In the genomic region with DNA sequence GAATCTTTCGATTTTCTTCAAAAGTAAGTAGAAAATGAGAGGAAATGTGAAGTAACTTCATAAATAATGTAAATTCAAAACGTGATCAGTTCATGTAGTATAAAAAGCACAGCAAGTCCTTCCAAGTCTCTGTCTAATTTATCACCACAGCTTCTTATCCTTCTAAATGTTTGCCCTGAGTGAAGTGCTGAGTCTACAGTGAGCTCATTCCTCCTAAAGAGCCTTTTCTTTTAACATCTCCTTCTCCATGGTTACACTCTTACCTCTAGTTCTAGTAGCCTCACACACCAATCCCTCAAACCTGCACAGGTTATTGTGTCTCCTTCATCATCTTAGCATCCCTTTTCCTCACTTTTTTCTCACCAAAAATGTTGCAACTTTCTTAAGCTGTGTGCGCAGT, we compare ENCODE assay signal across 33 mouse cellular contexts.
"Had no signal": no experiment of that assay in that cellular context is flagged by ENCODE, and none has a peak within 500 bp of the region (broad histone marks: within the 10 kb centered on the region; RNA-seq: fewer than 3 reads in every experiment).

No protein-coding gene starts in this region.

- DNase-seq: heart, adult 2 months; heart, postnatal 14 days; heart, postnatal 36 days; heart, postnatal 4 days; kidney, adult 11 months; kidney, adult 18-20 months; kidney, adult 2 months; kidney, adult 8-10 months; kidney, adult 9 months; kidney, postnatal 10 days; kidney, postnatal 14 days; kidney, postnatal 25 days; kidney, postnatal 36 days; layer of hippocampus, adult 9-11 months had no signal

- H3K9ac ChIP-seq: heart, embryonic 12.5 days; heart, embryonic 13.5 days; heart, embryonic 15.5 days; hindbrain, embryonic 12.5 days; hindbrain, embryonic 13.5 days; hindbrain, embryonic 14.5 days; hindbrain, embryonic 15.5 days; intestine, embryonic 15.5 days; kidney, embryonic 15.5 days had no signal

- H3K36me3 ChIP-seq: heart, embryonic 10.5 days; heart, embryonic 12.5 days; heart, embryonic 13.5 days; heart, embryonic 15.5 days; hindbrain, embryonic 10.5 days; hindbrain, embryonic 12.5 days; hindbrain, embryonic 13.5 days; hindbrain, embryonic 15.5 days; intestine, embryonic 15.5 days; kidney, embryonic 15.5 days had no signal

- H3K27ac ChIP-seq: heart, adult 2 months; heart, embryonic 10.5 days; heart, embryonic 13.5 days; heart, embryonic 15.5 days; hindbrain, embryonic 10.5 days; hindbrain, embryonic 12.5 days; hindbrain, embryonic 13.5 days; hindbrain, embryonic 14.5 days; hindbrain, embryonic 15.5 days; hindbrain, postnatal 0 days; intestine, embryonic 15.5 days; kidney, embryonic 15.5 days; kidney, postnatal 0 days; layer of hippocampus, adult 2 months had no signal

- H3K4me2 ChIP-seq: heart, embryonic 11.5 days; heart, embryonic 12.5 days; heart, embryonic 13.5 days; heart, embryonic 15.5 days; hindbrain, embryonic 12.5 days; hindbrain, embryonic 13.5 days; hindbrain, embryonic 14.5 days; hindbrain, embryonic 15.5 days; intestine, embryonic 15.5 days; kidney, embryonic 15.5 days had no signal

- H3K4me3 ChIP-seq: heart, adult 2 months; heart, embryonic 10.5 days; heart, embryonic 12.5 days; heart, embryonic 13.5 days; heart, embryonic 15.5 days; hindbrain, embryonic 10.5 days; hindbrain, embryonic 12.5 days; hindbrain, embryonic 13.5 days; hindbrain, embryonic 15.5 days; intestine, embryonic 15.5 days; kidney, embryonic 15.5 days; layer of hippocampus, adult 2 months had no signal

- H3K27me3 ChIP-seq: heart, embryonic 12.5 days; heart, embryonic 13.5 days; heart, embryonic 15.5 days; hindbrain, embryonic 12.5 days; hindbrain, embryonic 13.5 days; hindbrain, embryonic 15.5 days; intestine, embryonic 15.5 days; kidney, embryonic 15.5 days had no signal

- H3K4me1 ChIP-seq: heart, embryonic 10.5 days; heart, embryonic 12.5 days; heart, embryonic 13.5 days; heart, embryonic 15.5 days; hindbrain, embryonic 10.5 days; hindbrain, embryonic 12.5 days; hindbrain, embryonic 13.5 days; hindbrain, embryonic 15.5 days; intestine, embryonic 15.5 days; kidney, embryonic 15.5 days had no signal

- H3K9me3 ChIP-seq: heart, embryonic 10.5 days; heart, embryonic 12.5 days; heart, embryonic 13.5 days; heart, embryonic 15.5 days; hindbrain, embryonic 10.5 days; hindbrain, embryonic 12.5 days; hindbrain, embryonic 13.5 days; hindbrain, embryonic 15.5 days; intestine, embryonic 15.5 days; kidney, embryonic 15.5 days had no signal

- ATAC-seq: hindbrain, embryonic 16.5 days; hindbrain, postnatal 0 days; inflammation-experienced regulatory T-cells, adult 6 months; intestine, embryonic 15.5 days; intestine, embryonic 16.5 days; intestine, postnatal 0 days had no signal
